Mouse (Mus musculus): ENCODE measurements around the gene Actr2. TPM values are rescaled to one million over a fixed set of nuclear protein-coding genes. Genes with fewer than 3 reads are reported as not detected.

The Actr2 gene
- polyA plus RNA-seq, 1 experiment from 2014 or later = 86.7 TPM

DNA sequence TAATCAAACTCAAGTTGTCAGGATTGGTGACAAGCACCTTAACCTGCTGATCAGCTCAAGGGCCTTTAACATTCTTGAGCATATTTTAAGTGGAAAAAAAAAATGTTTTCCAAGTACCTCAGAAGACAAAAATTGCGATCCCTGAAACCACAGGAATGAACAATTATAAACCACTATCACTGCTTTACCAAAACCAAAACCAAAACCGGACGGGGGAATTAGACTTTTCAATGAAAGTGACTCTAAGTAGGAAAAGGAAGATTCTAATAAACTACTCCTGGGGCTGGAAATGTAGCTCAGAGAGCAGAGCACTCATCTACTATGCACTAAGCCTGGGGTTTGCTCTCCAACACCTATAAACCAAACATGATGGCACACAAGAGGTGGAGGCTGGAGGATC, 5.8 kb downstream of the Actr2 start:
- ATAC-seq (ENCODE audit: low FRiP score) (no peak), DNase-seq (ENCODE audit: low spot score) (no peak)
- WGBS = 96% methylated on average over 3 of the region's 3 CpGs
- H3K36me3 ChIP-seq (ENCODE audit: control insufficient read depth, insufficient read depth, low read length) = no peaks in the 10 kb centered on the region
- H3K4me1 ChIP-seq (replicated peaks; ENCODE audit: control insufficient read depth, insufficient read depth, low read length) = no peaks in the 10 kb centered on the region
- no peak overlapping the region for H3K4me2 ChIP-seq (replicated peaks; ENCODE audit: low read depth, low read length)
- no peak overlapping the region for H3K9ac ChIP-seq (ENCODE audit: low read depth, low read length)
- no peaks in the 10 kb centered on the region for H3K9me3 ChIP-seq (ENCODE audit: control insufficient read depth, low read length)
- no peak overlapping the region for H3K27ac ChIP-seq (ENCODE audit: low read depth, low read length)
- no peaks in the 10 kb centered on the region for H3K27me3 ChIP-seq (ENCODE audit: control insufficient read depth, insufficient read depth, low read length)
- no peak overlapping the region for H3K4me3 ChIP-seq (ENCODE audit: low read depth, low read length)

- H3K4me2 ChIP-seq (replicated peaks; ENCODE audit: low read depth, low read length) = no peak overlapping the region
- H3K9me3 ChIP-seq (ENCODE audit: control insufficient read depth, low read length) = no peaks in the 10 kb centered on the region
These were observed 8.8 kb downstream of the Actr2 start for GRCm38 (mm10) chr11:20103949-20104348.

GRCm38 (mm10) chr11:20086306-20086705, 26.4 kb downstream of the Actr2 start:
- Histone ChIP-seq H3K4me2 (replicated peaks; ENCODE audit: low read depth, low read length) (no peak overlapping the region), H3K27me3 (ENCODE audit: control insufficient read depth, insufficient read depth, low read length) (no peaks in the 10 kb centered on the region), H3K4me3 (ENCODE audit: low read depth, low read length) (no peak overlapping the region), H3K36me3 (ENCODE audit: control insufficient read depth, insufficient read depth, low read length) (no peaks in the 10 kb centered on the region), H3K9ac (ENCODE audit: low read depth, low read length) (no peak overlapping the region), H3K4me1 (replicated peaks; ENCODE audit: control insufficient read depth, insufficient read depth, low read length) (no peaks in the 10 kb centered on the region), H3K27ac (ENCODE audit: low read depth, low read length) (no peak overlapping the region), H3K9me3 (ENCODE audit: control insufficient read depth, low read length) (no peaks in the 10 kb centered on the region)
- no peak for DNase-seq (ENCODE audit: low spot score)
- ATAC-seq (ENCODE audit: low FRiP score) = no peak

More at GRCm38 (mm10) chr11:20103949-20104348, 8.8 kb downstream of the Actr2 start:
- Histone ChIP-seq H3K27ac (ENCODE audit: low read depth, low read length) (no peak overlapping the region), H3K4me3 (ENCODE audit: low read depth, low read length) (no peak overlapping the region), H3K36me3 (ENCODE audit: control insufficient read depth, insufficient read depth, low read length) (no peaks in the 10 kb centered on the region), H3K4me1 (replicated peaks; ENCODE audit: control insufficient read depth, insufficient read depth, low read length) (no peaks in the 10 kb centered on the region), H3K9ac (ENCODE audit: low read depth, low read length) (no peak overlapping the region), H3K27me3 (ENCODE audit: control insufficient read depth, insufficient read depth, low read length) (no peaks in the 10 kb centered on the region)
- DNase-seq (ENCODE audit: low spot score) = no peak
- WGBS = 96% methylated on average over 2 of the region's 2 CpGs
- no peak for ATAC-seq (ENCODE audit: low FRiP score)

GRCm38 (mm10) chr11:20085635-20086034, 27.1 kb downstream of the Actr2 start:
- no peaks in the 10 kb centered on the region for H3K4me1 ChIP-seq (replicated peaks; ENCODE audit: control insufficient read depth, insufficient read depth, low read length)
- H3K9ac ChIP-seq (ENCODE audit: low read depth, low read length) = no peak overlapping the region
- no peak overlapping the region for H3K4me3 ChIP-seq (ENCODE audit: low read depth, low read length)
- ATAC-seq (ENCODE audit: low FRiP score) (no peak), DNase-seq (ENCODE audit: low spot score) (no peak)
- no peaks in the 10 kb centered on the region for H3K27me3 ChIP-seq (ENCODE audit: control insufficient read depth, insufficient read depth, low read length)
- WGBS = 95% methylated on average over 2 of the region's 2 CpGs
- no peak overlapping the region for H3K4me2 ChIP-seq (replicated peaks; ENCODE audit: low read depth, low read length)
- H3K27ac ChIP-seq (ENCODE audit: low read depth, low read length) = no peak overlapping the region
- no peaks in the 10 kb centered on the region for H3K36me3 ChIP-seq (ENCODE audit: control insufficient read depth, insufficient read depth, low read length)
- H3K9me3 ChIP-seq (ENCODE audit: control insufficient read depth, low read length) = no peaks in the 10 kb centered on the region

GRCm38 (mm10) chr11:20075415-20075814, 37.3 kb downstream of the Actr2 start:
- H3K4me3 ChIP-seq (ENCODE audit: low read depth, low read length) = no peak overlapping the region
- ATAC-seq (ENCODE audit: low FRiP score) (no peak), DNase-seq (ENCODE audit: low spot score) (no peak)
- H3K4me2 ChIP-seq (replicated peaks; ENCODE audit: low read depth, low read length) = no peak overlapping the region
- H3K36me3 ChIP-seq (ENCODE audit: control insufficient read depth, insufficient read depth, low read length) = peaks cover 8% of the 10 kb centered on the region; the same call in 1 of the 2 replicates
- H3K27ac ChIP-seq (ENCODE audit: low read depth, low read length) = no peak overlapping the region
- no peaks in the 10 kb centered on the region for H3K9me3 ChIP-seq (ENCODE audit: control insufficient read depth, low read length)
- WGBS = 79% methylated on average over 1 of the region's 1 CpGs
- no peaks in the 10 kb centered on the region for H3K27me3 ChIP-seq (ENCODE audit: control insufficient read depth, insufficient read depth, low read length)
- no peaks in the 10 kb centered on the region for H3K4me1 ChIP-seq (replicated peaks; ENCODE audit: control insufficient read depth, insufficient read depth, low read length)
- no peak overlapping the region for H3K9ac ChIP-seq (ENCODE audit: low read depth, low read length)

DNA sequence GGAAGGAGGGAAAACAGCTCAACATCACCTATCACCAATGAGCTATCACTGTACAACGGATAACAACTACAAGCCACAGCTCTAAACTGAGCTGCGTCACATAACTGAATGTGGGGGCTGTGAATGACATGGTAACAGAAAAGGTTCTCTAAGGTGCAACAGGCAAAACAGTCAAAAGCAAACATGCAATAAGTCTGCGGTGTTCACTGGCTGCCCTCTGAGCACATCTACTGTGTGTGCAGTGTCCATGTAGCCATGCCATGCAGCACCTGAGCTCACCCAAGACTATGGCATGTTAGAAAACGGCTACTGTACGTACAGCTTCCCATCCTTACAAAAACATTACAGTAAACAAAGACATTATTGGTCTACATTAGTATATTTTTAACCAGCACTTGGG, 39.9 kb downstream of the Actr2 start:
- H3K36me3 ChIP-seq (ENCODE audit: control insufficient read depth, insufficient read depth, low read length) = peaks cover 7% of the 10 kb centered on the region; the same call in 1 of the 2 replicates
- no peaks in the 10 kb centered on the region for H3K4me1 ChIP-seq (replicated peaks; ENCODE audit: control insufficient read depth, insufficient read depth, low read length)
- 98% methylated on average over 5 of the region's 5 CpGs for WGBS
- H3K9me3 ChIP-seq (ENCODE audit: control insufficient read depth, low read length) = no peaks in the 10 kb centered on the region
- ATAC-seq (ENCODE audit: low FRiP score) (no peak), DNase-seq (ENCODE audit: low spot score) (no peak)
- H3K27ac ChIP-seq (ENCODE audit: low read depth, low read length) = no peak overlapping the region
- no peak overlapping the region for H3K9ac ChIP-seq (ENCODE audit: low read depth, low read length)
- no peak overlapping the region for H3K4me3 ChIP-seq (ENCODE audit: low read depth, low read length)
- no peak overlapping the region for H3K4me2 ChIP-seq (replicated peaks; ENCODE audit: low read depth, low read length)
- H3K27me3 ChIP-seq (ENCODE audit: control insufficient read depth, insufficient read depth, low read length) = no peaks in the 10 kb centered on the region

GRCm38 (mm10) chr11:20072174-20072573, 40.5 kb downstream of the Actr2 start:
- ATAC-seq (ENCODE audit: low FRiP score) (no peak), DNase-seq (ENCODE audit: low spot score) (peak; percentile 51)
- Histone ChIP-seq H3K27me3 (ENCODE audit: control insufficient read depth, insufficient read depth, low read length) (no peaks in the 10 kb centered on the region), H3K4me3 (ENCODE audit: low read depth, low read length) (no peak overlapping the region), H3K36me3 (ENCODE audit: control insufficient read depth, insufficient read depth, low read length) (0 out of 2 replicates have a peak, but pooled peaks cover 7% of the 10 kb centered on the region), H3K27ac (ENCODE audit: low read depth, low read length) (no peak overlapping the region), H3K9me3 (ENCODE audit: control insufficient read depth, low read length) (no peaks in the 10 kb centered on the region), H3K4me1 (replicated peaks; ENCODE audit: control insufficient read depth, insufficient read depth, low read length) (no peaks in the 10 kb centered on the region), H3K9ac (ENCODE audit: low read depth, low read length) (no peak overlapping the region), H3K4me2 (replicated peaks; ENCODE audit: low read depth, low read length) (no peak overlapping the region)
- WGBS = 84% methylated on average over 3 of the region's 3 CpGs

DNA sequence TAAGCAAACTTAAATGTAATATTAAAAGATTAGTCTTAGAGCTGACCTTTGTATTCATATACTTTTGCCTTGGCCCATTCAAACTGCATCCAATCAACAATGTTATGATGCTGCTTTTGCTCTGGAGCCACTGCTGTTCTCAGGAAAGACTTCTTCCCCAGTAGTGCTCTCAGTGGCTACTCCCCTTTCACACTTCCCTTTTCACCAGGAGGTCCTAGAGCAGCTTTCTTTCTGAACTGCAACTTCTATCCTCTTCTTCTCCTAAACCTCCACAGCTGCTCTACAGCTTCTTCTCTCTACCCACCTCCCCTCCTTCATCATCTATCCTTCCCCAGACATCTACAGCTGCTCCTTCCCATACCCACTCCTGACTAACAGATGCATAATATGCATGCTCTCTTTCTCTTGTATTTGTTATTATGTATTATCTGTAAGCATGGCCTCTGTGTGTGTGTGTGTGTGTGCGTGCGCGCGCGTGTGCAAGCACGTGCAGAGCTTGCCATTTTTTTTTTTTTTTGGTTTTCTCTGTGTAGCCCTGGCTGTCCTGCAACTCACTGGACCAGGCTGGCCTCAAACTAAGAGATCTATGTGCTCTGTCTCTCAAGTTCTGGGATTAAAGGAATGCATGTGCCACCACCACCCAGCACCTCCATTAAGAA, 44.2 kb downstream of the Actr2 start:
- Histone ChIP-seq H3K4me3 (ENCODE audit: low read depth, low read length) (no peak overlapping the region), H3K4me1 (replicated peaks; ENCODE audit: control insufficient read depth, insufficient read depth, low read length) (no peaks in the 10 kb centered on the region), H3K27me3 (ENCODE audit: control insufficient read depth, insufficient read depth, low read length) (no peaks in the 10 kb centered on the region), H3K27ac (ENCODE audit: low read depth, low read length) (no peak overlapping the region), H3K4me2 (replicated peaks; ENCODE audit: low read depth, low read length) (no peak overlapping the region), H3K9me3 (ENCODE audit: control insufficient read depth, low read length) (no peaks in the 10 kb centered on the region), H3K36me3 (ENCODE audit: control insufficient read depth, insufficient read depth, low read length) (0 out of 2 replicates have a peak, but pooled peaks cover 4% of the 10 kb centered on the region), H3K9ac (ENCODE audit: low read depth, low read length) (no peak overlapping the region)
- no peak for ATAC-seq (ENCODE audit: low FRiP score)
- DNase-seq (ENCODE audit: low spot score) = no peak
- 98% methylated on average over 6 of the region's 6 CpGs for WGBS

DNA sequence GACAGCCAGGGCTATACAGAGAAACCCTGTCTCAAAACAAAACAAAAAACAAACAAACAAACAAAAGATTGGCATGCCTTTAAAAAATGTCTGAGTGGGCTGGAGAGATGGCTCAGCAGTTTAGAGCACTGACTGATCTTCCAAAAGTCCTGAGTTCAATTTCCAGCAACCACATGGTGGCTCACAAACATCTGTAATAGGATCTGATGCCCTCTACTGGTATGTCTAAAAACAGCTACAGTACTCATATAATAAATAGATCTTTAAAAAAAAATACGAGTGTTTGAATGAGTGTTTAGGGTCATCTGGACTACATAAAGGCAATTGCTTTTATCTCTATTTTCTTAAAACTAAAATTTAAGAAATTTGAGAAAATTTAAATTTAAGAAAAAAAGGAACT, 45.2 kb downstream of the Actr2 start:
- 0 out of 2 replicates have a peak, but pooled peaks cover 3% of the 10 kb centered on the region for H3K36me3 ChIP-seq (ENCODE audit: control insufficient read depth, insufficient read depth, low read length)
- H3K4me2 ChIP-seq (replicated peaks; ENCODE audit: low read depth, low read length) = no peak overlapping the region
- WGBS = 72% methylated on average over 1 of the region's 1 CpGs
- no peak overlapping the region for H3K9ac ChIP-seq (ENCODE audit: low read depth, low read length)
- DNase-seq (ENCODE audit: low spot score) (no peak), ATAC-seq (ENCODE audit: low FRiP score) (no peak)
- H3K4me3 ChIP-seq (ENCODE audit: low read depth, low read length) = no peak overlapping the region
- H3K9me3 ChIP-seq (ENCODE audit: control insufficient read depth, low read length) = no peaks in the 10 kb centered on the region
- no peaks in the 10 kb centered on the region for H3K4me1 ChIP-seq (replicated peaks; ENCODE audit: control insufficient read depth, insufficient read depth, low read length)
- no peak overlapping the region for H3K27ac ChIP-seq (ENCODE audit: low read depth, low read length)
- no peaks in the 10 kb centered on the region for H3K27me3 ChIP-seq (ENCODE audit: control insufficient read depth, insufficient read depth, low read length)
